Mouse (Mus musculus): Measurements from ENCODE around the gene Psmd1.

Psmd1 gene

DNA sequence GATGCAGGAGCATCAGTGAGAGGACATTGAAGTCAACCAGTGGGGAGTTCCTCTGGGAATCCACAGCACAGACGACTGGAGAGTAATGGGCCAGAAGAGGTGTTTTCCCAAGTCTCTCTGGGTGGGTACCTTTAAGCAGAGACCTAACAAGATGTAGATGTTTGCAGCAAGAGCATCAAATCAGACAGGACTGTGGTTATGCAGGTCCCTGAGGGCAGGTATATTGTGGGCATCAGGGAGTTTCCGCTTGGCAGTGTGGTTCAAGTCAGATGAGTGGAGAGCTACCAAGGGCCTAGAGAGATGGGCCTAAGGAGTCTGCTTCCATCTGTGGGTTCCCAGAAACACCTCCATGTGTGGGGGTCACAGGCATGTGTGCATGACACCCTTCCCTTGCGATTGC lies 91.9 kb downstream of the Psmd1 start:
- no peak for DNase-seq (ENCODE audit: low spot score in 2 of 2)

DNA sequence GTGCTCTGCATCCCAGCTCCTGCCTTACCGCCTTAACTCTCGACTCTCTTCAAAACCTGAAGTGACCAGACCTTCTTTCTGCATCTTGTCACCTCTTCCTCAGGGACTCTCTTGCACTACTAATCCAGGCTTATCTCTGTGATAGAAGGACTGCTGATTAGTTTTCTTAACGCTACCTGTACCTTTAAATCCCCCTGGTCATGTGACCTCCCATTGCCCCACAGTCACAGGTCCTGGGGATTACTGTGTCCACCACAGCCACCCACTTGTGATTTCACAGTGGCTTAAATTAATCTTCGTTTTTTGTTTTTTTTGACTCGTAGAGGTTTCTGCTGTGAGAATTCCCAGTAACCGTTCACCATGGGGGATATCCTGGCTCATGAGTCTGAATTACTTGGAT lies 92.4 kb downstream of the Psmd1 start:
- DNase-seq (ENCODE audit: low spot score in 2 of 2) = no peak

DNA sequence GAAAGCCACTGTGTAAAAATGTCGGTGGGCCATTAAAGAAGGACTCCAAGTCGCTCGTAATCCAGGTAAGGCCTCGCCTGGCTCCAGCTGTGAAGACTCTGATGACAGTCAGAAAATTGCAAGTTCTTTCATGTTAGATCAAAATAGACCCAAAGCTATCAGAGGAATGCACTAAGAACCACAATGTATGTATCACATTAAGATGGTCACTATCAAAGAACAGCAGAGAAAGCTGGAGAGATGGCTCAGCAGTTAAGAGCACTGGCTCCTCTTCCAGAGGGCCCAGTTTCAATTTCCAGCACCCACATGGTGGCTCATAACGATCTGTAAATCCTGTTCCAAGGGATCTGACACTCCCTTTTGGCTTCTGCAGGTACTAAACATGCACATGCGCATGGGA lies 95.9 kb downstream of the Psmd1 start:
- no peak for DNase-seq (ENCODE audit: low spot score in 2 of 2)

DNA sequence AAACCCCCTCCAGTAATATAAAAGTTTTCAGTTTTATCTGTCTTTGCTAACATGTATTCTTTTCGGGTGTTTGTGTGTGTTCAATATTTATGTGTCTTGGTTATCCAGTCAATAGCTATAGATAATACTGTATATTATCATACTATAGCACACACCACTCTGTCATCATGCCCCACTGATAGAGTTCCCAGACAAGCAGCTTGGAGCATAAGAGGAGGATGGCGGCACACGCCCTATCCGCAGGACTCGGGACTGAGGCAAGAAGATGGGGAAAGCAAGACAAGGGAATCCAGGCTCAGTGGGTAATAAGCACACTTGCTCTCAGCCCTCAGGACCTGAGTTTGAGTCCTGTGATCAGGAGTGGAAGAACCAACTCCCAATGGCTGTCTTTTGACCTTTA lies 96.3 kb downstream of the Psmd1 start:
- DNase-seq (ENCODE audit: low spot score in 2 of 2) = no peak

DNA sequence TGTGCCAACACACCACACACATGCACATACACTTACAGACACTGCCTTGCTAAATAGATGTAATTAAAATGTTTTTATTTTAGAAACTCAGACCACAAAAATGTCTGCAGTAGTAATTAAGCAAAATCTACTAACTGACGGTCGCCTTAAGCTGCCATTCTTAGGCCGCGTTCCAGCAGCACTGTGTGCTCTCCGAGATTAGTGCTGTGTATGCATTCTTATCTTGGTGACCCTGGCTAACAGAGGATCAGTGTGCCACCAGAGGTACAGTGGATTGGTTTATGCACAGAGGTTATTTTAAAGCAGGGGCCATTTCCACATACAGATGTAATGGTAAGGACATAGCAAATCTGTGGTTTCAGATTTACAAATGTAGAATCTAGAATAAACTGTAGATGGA lies 96.9 kb downstream of the Psmd1 start:
- no peak for DNase-seq (ENCODE audit: low spot score in 2 of 2)

DNA sequence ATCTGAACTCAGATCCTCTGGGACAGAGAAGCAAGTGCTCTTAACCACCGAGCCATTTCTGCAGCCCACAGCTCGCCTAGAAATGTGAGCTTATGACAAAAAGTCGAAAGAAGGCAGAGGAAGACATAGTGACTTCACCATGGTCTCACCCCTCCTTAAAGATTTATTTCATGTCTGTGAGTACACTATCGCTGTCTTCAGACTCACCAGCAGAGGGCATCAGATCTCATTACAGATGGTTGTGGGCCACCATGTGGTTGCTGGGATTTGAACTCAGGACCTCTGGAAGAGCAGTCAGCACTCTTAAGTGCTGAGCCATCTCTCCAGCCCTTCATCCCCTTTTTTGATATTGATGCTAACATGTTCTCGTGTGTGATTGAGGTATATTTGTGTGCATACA lies 110.4 kb downstream of the Psmd1 start:
- DNase-seq (ENCODE audit: low spot score in 2 of 2) = no peak

DNA sequence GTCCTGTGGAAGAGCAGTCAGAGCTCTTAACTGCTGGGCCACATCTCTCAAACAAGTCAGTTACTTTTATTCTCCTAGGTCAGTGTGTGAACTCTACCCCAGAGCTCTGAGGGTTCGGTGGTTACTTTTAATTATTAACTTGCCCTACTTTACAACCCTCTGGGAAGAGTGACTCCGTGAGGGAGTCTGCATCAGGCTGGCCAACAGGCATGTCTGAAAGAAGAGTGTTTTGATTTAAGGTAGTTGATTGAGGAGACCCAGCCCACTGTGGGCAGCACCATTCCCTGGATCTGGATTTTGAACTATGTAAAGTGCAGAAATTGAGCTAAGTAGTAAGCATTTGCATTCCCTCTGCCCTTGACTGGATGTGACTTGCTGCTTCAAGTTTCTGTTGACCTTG lies 111.9 kb downstream of the Psmd1 start:
- DNase-seq (ENCODE audit: low spot score in 2 of 2) = no peak

DNA sequence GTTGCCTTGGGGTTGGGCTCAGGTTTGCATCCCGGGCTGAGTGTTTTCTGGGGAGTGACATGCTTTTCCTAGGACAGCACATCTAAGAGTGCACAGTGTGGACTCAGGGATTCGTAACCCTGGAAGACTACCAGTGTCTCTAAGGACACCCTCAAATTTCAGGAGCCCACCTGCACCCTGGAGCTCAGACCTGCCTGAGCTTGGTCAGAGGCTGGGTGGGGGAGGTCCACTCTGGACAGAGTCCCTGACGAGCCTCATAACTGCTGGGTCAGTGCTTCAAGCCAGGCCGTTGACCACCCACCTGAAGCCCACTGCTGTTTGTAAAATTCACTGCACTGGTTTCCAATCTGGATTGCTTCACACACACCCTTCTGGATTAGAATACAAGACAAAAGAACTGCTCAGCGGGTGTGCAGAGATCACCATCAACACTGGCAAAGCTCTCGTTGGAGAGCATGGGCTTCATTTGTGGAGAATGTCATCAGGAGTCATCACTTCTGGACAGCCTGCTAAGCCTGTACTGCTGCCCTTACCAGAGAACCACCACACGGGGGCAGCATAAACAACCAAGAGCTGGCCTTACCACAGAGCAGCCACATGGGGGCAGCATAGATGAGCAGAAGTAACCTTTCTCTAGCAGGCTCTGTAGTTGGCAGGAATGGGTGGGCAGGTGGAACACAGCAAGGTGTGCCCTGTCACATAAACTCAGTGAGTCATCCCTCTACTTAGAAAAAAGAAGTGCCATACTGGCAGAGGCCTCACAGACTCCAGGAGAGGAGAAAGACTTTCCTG lies 114.5 kb downstream of the Psmd1 start:
- peak; percentile 51 to 86 for DNase-seq (ENCODE audit: low spot score in 2 of 2)

DNA sequence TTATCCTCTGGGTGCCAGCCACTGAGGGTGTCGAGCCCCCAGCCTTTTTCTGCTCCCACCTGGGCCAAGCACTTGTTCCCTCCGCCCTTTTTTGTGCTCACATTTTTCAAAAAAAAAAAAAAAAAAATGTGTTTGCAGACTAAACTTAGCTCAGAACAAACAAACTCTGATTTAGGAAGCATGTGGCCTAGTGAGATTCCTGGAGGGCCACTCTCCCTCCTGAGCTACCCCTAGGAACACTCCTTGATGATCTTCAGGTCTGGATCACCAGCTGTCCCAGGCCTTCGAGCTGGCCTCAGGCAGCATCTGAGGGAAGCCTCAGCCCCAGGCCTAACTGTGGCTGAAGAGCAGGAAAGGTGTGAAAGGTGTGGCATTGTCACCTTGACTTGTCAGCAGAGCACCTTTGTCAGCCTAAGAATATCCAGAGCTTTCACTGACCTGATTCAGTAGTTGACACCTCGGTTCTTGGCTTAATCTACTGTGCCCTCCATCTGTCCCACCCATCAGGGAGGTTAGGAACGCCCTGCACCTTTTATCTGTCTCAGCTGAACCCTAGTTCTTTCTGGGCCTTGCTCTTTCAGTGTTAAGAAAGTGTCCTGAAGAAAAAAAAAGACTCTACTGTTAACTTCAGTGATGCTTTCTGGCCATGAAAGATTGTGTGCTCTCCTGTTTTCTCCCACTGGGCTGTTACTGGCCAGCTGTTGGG lies 118.0 kb downstream of the Psmd1 start:
- DNase-seq (ENCODE audit: low spot score in 2 of 2) = no peak

DNA sequence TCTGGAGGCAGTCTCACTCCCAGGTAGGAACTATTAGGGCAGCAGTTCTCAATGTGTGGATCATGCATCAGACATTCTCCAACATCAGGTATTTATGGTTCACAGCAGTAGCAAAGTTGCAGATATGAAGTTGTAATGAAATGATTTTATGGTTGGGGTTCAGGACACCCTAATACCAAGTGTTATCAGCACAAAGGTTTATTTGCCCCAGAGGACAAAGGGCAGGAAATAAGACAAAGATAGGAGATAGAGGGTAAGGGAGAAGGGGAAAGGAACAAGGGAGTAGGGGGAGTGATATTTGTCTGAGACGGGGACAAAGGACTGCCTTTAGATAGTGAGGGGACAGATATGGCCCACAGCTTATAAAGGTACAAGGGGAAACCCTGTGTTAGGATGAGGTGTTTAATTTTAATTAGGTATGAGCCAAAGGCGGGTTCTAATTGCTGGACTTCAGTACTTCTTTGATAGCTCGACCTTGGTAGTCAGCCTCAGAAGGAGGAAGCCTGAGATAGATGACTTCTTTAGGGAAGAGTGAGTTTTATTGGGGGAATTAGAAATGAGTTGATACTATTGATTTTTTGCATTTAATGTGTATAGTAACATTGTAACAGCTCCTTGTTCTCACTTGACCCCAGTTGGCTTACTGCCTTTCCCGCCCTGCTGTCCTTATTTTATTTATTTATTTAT lies 119.5 kb downstream of the Psmd1 start:
- DNase-seq (ENCODE audit: low spot score in 2 of 2) = no peak

DNA sequence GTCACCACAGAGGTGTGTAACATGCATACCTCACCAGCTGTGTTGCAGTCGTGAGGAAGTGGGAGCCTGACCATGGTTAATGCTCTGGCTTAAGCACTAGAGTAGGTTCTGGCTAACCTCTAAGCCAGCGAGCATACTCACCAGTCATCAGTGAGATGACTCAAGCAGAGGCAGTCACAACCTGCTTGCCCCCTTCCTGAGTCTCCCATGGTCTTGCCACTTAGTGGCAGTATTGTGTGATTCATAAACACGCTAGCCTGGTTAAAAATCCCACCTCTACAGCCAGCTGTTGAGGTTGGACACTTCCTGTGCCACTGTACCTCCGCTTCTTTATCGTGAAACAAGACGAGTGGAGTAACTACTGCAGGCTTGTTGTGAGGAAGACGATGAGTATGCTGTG lies 122.6 kb downstream of the Psmd1 start:
- DNase-seq (ENCODE audit: low spot score in 2 of 2) = no peak

DNA sequence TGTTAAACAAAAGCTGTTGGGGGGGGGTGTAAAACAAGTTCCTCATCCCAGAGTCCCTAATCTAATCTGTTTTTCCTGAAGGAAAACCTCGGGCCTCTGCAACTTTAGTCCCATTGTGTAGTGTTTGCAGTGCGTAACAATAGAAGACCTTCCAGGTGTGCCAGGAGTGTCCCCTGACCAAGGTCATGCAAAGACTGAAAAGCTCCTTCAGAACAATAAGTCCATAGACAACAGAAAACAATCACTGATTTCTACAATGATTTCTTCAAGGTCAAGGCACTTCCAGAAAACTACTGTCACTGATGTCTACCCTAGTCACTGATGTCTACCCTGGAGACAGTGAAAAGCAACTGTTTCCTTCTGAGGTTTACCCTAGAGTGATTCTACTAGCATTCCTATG lies 123.7 kb downstream of the Psmd1 start:
- DNase-seq (ENCODE audit: low spot score in 2 of 2) = no peak

DNA sequence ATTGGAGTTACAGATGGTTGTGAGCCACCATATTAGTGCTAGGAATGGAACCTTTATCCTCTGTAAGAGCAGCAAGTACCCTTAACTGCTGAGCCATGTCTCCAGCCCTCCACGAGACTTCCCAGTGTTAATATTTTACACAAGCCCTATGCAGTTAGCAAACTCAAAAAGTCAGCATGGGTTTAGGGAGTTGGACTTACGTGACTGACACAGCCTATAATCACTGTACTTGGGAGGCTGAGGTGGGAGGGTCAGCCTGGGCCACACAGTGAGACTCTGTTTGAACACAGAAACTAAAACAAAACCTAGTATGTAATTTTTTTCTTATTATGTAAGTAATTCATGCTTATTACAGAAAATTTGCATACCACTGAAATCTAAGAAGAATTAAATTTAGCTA lies 124.1 kb downstream of the Psmd1 start:
- no peak for DNase-seq (ENCODE audit: low spot score in 2 of 2)

Data from thymus, postnatal 10 days (tissue).